Mouse (Mus musculus): ENCODE data around the gene Zbtb43.

- no peak for TF ChIP-seq POLR2A (IDR thresholded peaks at IDR 0.05; ENCODE audit: insufficient read depth, low read length)
- no peak for TF ChIP-seq CTCF (IDR thresholded peaks at IDR 0.05; ENCODE audit: low read depth, low read length)
- TF ChIP-seq EP300 (IDR thresholded peaks at IDR 0.05; ENCODE audit: insufficient read depth, low read depth, low read length), result no peak
Observed at GRCm38 (mm10) chr2:33515856-33516255, 47.5 kb upstream of the Zbtb43 start.

Measured in ES-Bruce4 (cell line).